Mouse (Mus musculus): Measurements from ENCODE around the gene Anks1.
"Not testable (repeated sequence)": the region's sequence is repeated elsewhere in the genome, so short reads cannot be mapped to it uniquely, and the experiment has no call there.

Gene Anks1

DNA sequence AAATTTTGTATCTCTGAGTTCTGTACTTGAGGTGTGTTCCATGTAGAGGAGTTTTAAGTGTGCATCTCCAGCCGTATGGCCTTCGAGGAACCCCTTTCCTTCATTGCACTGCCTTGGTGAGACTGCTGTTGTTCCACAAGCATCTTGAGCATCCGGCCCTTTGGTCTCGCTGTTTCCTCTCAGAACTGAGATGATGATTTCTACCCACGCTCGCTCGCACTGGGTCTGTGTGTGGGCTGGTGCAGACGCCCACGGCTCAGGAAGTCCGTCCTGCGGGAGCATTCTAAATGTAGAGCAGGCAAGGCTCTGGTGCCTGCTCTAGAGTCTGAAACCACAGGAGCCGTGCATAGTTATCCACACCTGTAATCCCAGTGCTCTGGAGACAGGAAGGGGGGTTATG, 88.1 kb downstream of the Anks1 start:
- DNase-seq (ENCODE audit: low spot score in 2 of 2) = peak in 1 of 2 experiments; percentile 51

DNA sequence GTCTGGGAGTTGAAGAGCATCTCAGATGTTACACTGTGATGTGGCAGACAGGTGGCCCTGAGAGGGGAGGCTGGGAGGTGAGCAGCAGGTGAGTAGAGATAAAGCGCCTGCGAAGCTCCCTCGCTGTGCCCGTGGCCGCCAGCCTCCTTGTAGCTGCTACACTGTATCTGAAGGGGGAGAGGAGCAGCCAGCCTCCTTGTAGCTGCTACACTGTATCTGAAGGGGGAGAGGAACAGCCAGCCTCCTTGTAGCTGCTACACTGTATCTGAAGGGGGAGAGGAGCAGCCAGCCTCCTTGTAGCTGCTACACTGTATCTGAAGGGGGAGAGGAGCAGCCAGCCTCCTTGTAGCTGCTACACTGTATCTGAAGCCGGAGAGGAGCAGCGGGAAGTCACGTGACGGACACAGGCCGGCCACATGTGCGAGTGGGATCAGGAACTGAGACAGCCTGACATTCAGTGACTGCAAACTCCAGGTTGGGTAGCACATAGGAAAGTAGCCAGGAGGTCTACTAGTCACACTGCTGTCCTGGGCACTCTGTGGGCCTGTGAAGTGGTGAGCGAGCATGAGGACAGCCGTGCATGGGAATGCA, 90.7 kb downstream of the Anks1 start:
- not testable (repeated sequence) for DNase-seq (ENCODE audit: low spot score in 2 of 2)

DNA sequence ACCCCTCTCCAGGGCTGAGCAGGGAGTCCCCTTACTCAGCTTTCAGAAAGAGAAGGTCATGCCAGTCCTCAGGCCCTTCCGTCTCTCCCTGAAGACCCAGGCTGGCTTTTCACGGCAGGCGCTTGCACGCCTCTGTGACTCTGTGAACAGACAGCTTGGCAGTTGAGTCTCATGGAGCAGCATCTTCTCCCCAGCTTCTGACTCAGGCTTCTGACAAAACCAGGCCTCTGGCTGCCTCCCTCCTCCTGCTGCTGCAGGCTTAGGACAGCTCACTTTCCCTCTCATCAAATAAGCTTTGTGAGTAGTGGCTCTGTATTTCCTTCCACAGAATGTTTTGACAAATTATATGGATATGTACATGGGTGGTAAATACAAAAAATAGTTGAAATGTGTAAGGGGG, 91.3 kb downstream of the Anks1 start:
- no peak for DNase-seq (ENCODE audit: low spot score in 2 of 2)

DNA sequence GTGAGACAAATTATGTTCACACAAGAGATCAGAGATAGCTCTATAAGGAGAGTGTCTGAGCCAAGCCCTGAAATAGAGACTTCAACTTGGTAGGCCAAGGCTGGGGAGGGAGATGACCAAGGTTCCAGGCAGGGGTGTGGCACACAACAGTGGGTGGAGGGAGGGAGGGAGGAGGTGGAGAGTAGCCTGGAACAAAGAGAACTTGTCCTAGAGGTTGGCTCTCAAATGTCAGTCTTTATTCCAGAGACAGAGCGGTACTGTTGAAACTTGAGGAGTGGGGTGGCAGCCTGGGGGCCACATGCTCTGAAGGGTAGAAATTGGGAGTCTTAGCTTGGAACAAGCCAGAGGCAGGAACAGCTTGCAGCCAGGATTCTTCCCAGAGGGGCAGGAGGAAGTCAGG, 91.7 kb downstream of the Anks1 start:
- no peak for DNase-seq (ENCODE audit: low spot score in 2 of 2)

DNA sequence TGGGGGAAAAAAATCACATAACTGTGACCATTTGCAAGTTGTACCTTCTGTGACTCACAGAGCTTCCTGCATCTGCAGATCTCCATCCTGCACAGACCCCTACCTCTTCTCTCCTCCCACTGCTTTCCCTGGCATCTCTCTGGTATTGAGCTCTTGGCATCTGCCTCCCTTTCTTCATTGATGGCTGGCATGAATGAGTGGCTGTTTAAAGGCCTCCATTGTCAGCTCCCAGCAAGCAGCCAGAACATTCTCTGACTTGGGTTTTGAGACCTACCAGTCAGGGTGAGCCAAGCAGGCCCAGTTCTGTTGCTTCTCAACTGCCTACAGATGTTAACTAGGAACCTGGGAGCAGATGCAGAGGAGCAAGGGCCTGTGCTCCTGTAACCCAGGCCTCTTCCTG, 96.3 kb downstream of the Anks1 start:
- no peak for DNase-seq (ENCODE audit: low spot score in 2 of 2)

DNA sequence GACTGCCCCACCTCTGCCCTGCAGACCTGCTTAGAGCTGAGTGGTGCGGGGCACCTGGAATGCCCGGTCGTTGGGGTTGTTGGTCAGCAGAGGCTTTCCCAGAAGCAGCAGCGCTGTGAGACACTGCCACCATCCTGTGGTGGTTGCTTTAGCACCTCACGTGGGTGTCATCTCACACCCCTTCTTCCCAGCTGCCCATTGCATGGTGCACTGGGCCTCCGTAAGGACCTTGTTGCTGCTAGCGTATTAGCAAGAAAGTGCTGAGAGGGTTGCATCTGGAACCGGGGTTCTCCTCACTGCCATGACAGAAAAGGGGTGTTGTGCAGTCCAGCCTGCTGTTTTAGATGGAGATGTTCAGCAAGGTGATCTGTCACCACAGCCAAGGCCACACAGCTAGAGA, 97.1 kb downstream of the Anks1 start:
- DNase-seq (ENCODE audit: low spot score in 2 of 2) = no peak

DNA sequence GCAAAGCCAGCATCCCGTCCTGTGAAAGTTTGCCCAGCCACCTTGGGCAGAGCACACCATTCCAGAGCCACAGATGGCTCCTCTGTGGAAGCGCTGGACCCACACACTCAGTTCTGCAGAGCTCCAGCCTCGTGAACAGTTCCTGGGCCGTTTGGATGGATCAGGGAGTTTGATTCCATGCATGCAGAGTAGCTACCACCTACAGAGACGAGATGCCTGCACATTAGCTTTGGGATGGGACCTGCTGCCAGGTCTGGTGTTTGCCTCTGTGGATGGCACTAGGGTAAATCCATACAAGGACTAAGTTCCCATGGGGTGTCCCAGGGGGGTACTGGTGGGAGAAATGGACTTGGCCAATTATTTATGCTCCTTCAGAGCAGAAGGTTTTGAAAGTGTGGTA, 97.5 kb downstream of the Anks1 start:
- DNase-seq (ENCODE audit: low spot score in 2 of 2) = no peak

DNA sequence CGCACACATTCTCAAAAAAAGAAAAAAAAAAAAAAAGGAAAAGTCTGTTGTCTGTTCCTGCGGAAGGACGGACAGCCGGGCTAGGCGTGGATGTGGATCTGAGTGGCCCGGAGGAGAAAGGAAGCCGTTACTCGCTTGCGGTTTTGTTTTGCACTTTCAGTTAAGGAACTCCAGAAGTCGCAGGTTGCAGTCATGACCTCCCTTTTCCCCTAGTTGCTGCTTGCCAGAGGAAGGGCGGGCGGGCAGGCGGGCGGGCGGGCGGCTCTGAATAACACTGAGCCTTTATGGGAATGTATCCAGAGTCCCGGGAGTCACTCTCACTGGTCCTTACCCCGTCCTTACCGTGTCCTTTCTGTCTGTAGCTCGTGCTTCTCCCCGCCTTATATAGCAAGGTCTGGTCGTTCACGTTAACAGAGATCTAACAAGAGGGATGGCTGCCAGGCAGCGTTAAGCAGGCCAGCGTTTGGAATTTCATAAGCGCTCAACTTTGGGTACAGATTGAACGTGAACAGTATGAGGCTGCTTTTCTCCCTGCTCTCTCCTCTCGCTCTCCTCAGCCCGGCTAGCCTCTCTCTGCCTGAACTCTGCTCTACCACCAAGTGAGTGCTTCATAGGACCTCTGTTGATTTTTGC, 98.2 kb downstream of the Anks1 start:
- DNase-seq (ENCODE audit: low spot score in 2 of 2) = no peak

DNA sequence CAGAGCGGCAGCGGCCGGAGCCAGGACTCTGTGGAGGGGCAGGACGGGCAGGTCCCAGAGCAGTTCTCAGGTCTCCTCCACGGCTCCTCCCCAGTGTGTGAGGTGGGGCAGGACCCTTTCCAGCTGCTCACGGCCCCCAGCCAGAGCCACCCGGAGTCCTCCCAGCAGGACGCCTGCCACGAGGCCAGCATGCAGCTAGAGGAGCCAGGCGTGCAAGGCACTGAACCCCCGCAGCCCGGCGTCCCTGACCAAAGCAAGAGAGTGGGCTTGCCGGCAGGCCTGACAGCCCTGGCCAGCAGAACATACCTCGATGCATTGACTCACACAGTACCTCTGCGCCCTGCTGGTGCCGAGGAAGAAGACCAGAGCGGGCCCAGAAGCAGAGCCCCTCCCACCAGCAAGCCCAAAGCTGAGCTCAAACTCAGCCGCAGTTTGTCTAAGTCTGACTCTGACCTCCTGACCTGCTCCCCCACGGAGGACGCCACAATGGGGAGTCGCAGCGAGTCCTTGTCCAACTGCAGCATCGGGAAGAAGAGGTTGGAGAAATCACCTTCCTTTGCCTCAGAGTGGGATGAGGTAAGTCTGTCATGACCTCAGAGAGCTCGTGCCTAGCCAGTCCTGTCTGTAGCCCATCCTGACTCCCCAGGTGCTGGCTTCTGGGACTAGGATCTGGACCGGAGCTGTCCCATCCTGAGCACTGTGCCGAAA, 98.9 kb downstream of the Anks1 start:
- DNase-seq (ENCODE audit: low spot score in 2 of 2) = no peak

DNA sequence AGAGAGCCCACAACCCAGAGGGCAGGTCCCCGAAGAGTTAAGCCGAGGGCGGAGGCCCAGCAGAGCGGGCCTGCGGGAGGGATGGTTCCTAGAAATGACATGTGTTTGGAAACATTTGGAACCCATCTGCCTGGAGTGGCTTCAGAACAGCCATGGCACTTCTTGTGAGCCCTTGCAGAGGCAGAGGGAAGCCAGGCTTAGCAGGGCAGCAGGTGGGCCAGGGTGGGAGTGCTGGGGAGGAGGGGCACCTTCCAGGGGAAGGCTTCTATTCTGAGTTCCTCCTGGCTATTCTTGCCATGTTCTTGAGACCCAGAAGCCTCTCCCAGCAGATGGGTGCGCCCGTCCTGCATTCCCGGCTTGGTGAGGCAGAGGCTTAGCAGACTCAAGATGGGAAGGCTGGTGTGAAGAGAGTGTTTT, 99.5 kb downstream of the Anks1 start:
- DNase-seq (ENCODE audit: low spot score in 2 of 2) = no peak

DNA sequence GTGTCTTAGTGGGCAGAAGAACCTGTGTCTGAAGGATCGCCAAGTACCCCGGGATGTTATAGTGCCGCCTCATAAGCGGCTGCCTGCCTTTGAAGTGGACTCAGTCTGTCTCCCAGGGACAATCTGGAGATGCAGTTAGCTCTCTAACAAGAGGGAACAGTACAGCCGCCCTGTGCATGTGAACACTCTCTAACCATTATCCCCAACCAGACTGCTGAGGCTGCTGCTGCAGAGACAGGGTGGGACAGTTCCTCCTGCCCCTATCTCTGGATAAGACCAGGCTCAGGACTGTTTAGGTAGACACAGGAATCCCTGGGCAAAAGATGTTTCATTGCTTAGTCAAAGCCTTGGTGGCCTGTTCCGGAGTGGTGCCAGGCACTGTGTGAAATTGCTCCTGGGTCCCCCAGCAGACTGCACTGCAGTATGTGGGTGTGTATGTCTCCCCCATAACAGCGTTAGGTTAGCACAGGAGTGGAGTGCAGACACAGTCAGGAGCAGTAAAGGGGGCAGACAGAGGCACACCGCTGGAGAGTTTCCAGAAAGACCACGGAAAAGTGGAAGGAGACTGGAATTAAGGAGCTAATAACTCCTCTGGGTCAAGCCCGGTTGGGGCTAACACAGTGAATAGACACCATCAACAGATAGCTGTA, 100.1 kb downstream of the Anks1 start:
- DNase-seq (ENCODE audit: low spot score in 2 of 2) = no peak

DNA sequence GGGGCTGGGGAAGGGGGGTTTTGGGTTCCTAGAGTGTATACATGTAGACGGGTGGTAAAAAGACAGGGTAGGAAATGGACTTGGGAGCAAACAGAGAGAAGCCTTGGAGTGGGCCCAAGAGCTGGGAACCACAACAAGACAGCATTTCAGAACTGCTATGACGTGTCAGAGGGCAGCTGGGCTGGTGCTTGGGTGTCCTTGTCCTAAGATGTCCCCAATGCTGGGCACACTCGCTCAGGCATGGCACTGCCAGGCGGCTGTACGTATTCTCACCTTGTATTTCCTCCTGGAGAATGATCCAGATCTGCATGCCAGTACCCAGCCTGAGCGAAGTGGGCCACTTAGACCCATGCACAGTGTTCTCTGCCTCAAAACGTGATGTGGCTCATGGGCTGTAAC, 100.6 kb downstream of the Anks1 start:
- DNase-seq (ENCODE audit: low spot score in 2 of 2) = no peak

DNA sequence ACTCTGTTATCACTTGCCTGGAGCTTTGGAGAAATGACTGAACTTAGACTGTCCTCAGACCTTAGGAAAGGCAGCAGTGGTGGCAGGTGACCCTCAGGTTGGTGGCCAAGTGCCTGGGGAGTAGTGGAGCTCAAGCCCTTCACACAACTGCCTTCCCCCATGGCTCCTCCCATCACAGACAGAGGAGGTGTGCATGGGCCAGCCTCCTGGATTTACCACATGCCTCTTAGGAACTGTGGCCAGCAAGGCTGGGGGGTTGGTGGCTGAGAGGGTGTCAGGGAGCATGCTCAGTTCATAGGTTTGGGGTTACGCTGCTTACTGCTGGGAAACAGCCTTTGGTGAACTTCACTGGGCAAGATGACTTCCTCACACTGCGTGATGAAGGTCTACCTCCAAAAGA, 101.8 kb downstream of the Anks1 start:
- no peak for DNase-seq (ENCODE audit: low spot score in 2 of 2)

DNA sequence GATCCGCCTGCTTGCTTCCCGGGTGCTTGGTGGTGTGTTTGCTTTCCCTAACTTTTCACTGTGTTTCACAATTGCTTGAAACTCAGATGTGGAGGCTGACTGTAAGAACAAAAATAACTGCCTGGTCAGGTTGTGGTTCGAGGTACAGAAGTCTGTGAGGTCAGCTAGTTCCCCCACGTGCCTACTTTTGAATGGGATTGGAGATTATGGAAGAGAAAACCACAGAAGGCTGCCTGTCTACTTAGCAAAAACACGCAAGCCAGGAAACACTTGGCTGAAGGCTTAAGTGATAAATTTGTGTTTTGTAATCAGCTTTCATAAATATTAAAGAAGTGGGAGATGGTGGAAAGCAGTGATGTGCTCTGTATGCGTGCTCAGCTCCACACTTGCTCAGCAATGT, 103.7 kb downstream of the Anks1 start:
- no peak for DNase-seq (ENCODE audit: low spot score in 2 of 2)

DNA sequence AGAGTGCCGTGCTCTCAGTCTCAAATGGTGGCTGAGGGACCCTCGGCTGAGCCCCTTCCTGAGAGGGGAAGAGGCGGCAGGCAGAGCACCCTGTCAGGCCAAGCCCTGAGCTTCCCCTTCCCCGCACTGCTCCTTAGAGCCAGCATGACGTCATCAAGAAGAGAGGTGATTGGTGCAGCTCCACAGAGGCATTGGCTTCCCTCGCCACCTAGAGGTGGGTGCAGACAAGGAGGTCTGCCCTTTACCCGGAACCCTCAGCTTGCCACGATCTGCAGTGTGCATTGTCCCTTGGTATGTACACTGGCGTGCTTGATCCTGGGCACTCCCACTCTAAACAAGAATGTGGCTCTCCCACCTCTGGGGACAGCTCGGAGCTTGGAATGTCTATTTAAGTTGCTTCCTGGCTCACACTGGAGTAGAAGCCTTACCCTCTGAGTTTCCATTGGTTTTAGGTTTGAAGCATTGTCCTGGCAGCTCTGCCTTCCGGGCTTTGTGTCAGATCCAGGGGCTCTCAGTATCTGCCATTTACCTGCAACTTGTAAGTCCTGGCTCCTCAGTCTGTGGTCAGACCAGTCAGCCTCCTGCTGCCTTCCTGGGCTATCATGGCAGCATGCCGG, 104.3 kb downstream of the Anks1 start:
- DNase-seq (ENCODE audit: low spot score in 2 of 2) = peak in 1 of 2 experiments; percentile 62

DNA sequence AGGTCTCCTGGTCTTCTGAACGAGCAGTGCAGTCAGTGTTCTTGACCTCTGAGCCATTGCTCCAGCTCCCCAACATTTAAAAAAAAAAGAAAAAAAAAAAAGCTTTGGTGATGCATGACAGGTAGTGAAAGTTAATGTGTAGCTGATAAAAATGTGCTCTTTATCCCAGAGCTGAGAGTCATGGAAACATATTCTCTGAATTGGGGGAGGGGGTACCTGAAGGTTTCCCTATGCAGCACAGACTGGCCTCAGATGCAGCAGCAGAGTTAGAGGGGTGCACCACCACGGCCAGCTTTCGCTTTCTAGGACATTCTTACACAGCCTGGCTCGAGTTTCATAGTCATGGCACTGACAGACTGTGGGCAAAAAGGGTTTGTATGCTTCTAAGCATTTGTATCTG, 105.3 kb downstream of the Anks1 start:
- DNase-seq (ENCODE audit: low spot score in 2 of 2) = no peak

DNA sequence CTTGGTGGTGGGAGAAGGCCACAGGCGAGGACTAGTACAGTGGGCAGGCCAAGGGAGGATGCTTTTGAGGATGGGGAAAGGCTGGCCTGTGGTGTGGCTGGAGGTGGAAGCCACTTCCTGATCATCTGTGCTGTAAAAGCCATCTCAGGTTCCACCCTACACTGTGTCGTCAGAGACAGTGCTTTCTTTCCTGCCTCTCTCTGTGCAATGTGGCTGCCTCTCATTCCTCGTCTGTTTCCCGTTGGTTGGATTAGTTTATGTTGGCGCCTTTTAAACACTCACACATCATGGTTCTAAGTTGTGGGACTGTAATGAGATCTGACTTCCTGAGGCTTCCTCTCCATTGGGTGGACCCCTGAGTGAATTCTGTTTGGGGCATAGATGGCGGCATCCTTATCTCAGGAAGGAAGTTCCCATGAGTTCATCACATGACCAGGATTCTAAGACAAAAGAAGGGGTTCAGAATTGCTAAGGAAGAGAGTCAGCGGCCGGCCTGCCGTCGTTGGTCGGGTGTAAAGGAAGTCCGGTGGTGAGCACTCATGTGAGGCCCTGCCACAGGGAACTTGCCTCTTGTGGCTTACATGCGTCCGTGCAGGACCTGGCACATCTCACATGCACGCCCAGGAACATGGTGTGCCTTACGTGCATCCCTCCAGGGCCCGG, 106.1 kb downstream of the Anks1 start:
- no peak for DNase-seq (ENCODE audit: low spot score in 2 of 2)

DNA sequence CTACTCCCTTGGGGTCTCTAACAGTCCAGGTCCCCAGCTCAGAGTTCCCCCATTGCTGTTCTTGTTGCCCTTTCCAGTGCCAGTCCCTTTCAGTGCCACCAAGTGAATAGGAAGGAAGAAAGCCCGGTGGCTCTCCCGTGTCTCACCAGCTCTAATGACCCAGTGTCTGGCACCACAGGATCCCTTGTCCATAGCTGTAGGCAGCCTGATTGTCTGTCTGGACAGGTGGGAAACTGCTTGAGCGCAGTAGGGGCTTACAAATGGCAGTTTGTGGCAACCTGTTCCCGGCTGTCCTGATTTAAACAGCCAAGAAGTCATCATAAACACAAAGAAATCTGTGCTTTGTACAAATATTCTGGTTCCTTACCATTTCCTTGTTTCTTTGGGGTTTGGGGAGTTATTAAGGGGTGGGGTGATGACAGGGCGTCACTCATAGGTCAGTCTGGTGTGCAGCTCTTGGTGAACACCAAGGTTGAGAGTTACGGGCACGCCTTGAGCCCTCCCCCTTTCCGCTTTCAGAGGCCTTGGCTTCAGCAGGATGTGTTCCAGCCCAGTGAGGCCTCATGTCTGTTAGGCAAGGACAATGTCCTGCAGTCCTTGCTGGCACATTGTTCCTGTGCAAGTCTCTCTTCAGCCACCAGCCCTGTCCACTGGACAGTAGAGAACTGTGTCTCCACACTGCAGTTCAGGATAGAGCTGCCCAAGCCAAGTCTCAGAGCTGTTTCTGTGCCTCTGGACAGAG, 107.1 kb downstream of the Anks1 start:
- no peak for DNase-seq (ENCODE audit: low spot score in 2 of 2)

DNA sequence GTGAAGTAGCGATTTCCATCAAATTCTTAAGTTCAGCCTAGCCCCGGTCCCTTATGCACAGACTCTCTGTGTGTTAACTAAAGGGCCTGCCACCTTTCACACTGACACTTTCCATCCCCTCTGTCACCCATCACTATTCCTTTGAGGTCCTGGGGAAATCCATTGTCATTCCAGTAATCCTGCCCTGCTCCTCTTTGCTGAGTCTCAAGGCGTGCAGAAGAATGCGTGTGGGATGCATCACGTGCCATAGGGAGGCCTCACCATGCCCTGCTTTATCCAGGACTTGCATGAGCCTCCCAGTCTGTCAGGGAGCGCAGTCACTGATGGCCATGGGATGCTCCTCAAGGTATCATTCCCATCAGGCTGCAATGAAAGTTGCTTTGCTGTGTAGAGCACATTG, 109.2 kb downstream of the Anks1 start:
- no peak for DNase-seq (ENCODE audit: low spot score in 2 of 2)

DNA sequence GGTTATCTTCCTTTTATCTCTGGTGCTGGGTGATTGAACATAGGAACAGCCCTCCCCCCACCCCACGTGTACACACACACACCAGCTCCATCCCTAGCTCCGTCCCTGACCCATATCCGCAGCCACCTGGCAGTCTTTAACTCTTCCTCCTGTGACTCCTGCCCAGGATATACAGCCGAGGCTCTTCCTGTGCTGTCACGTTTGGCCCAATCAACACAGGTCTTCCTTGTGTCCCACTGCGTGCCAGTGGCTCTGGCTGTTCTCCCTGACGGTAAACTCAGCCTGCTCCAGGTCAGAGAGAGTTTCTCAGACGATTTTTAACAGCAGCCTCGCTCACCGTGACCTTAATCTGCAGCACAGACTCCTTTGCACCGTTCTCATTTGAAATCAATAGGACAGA, 109.7 kb downstream of the Anks1 start:
- DNase-seq (ENCODE audit: low spot score in 2 of 2) = no peak
